Mouse (Mus musculus) stomach, embryonic 15.5 days (tissue): ENCODE results near the gene Rad54l2. TPM values are rescaled to one million over a fixed set of nuclear protein-coding genes. Genes with fewer than 3 reads are reported as not detected.

ENCODE experiments used
- ATAC-seq: fragments of 200-750 bp; cut with Nextera tagmentation; 2 replicates; pipeline ENCODE4 v1.8.0; 2017; ENCODE audit warnings: low read depth, moderate number of reproducible peaks, moderate TSS enrichment; ENCODE audit not compliant: insufficient read depth, low FRiP score
- H3K27ac ChIP-seq: fragments of 300-500 bp; sonication (generic); 2 replicates; pipeline ENCODE4 v1.5.1; 2015; ENCODE audit warnings: mild to moderate bottlenecking, inconsistent platforms
- H3K27me3 ChIP-seq: fragments of 300-500 bp; sonication (generic); replicated peaks from 2 replicates; pipeline ENCODE4 v1.6.1; 2015; ENCODE audit warnings: inconsistent platforms
- H3K36me3 ChIP-seq: fragments of 300-500 bp; sonication (generic); 2 replicates; pipeline ENCODE4 v1.6.1; 2015; ENCODE audit warnings: inconsistent platforms
- H3K4me1 ChIP-seq: fragments of 300-500 bp; sonication (generic); 2 replicates; pipeline ENCODE4 v1.6.1; 2015; ENCODE audit warnings: inconsistent platforms
- H3K4me2 ChIP-seq: fragments of 300-500 bp; sonication (generic); 2 replicates; pipeline ENCODE4 v1.6.1; 2015; ENCODE audit warnings: mild to moderate bottlenecking, inconsistent platforms
- H3K4me3 ChIP-seq: fragments of 300-500 bp; sonication (generic); replicated peaks from 2 replicates; pipeline ENCODE4 v1.5.1; 2015; ENCODE audit warnings: inconsistent platforms
- H3K9ac ChIP-seq: fragments of 300-500 bp; sonication (generic); 2 replicates; pipeline ENCODE4 v1.6.1; 2015; ENCODE audit warnings: inconsistent platforms
- H3K9me3 ChIP-seq: fragments of 300-500 bp; sonication (generic); 2 replicates; pipeline ENCODE4 v1.6.1; 2016; ENCODE audit warnings: inconsistent platforms
- WGBS: fragments of 180-500 bp; shearing (Covaris S2); methylation state at CpG from one replicate; pipeline ENCODE4 v1.1.7; 2015; 5-methylcytosine and 5-hydroxymethylcytosine counted together
- polyA plus RNA-seq: library from polyadenylated mRNA; unstranded; fragments of >200 nt; fragmentation: Nextera tagmentation; extraction: Ambion mirVana; gene quantifications from 2 replicates; pipeline ENCODE4 v1.2.1, GENCODE M21; 2015

Gene Rad54l2
- polyA plus RNA-seq, 1 experiment from 2014 or later, result 5.8 TPM

DNA sequence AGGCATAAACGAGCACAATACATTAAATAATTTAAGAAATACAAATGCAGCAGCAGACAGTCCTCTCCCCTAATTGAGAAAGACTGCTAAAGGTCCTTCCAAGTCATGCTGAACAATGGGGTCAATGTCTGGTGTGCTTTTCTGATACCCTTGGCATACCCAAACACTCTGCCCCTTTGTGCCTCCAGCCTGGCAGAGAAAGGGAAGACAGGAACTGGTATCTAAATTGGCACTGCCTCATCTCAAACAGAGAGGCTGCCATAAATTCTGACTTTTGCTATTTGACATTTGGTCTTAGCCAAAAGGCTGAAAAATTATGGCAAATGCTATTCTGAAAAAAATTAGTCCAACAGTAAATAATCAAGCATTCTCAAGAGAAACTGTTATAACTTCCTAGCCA is 49.9 kb downstream of the Rad54l2 start:
- Histone ChIP-seq H3K4me2 (no peak overlapping the region), H3K4me3 (no peak overlapping the region), H3K9ac (no peak overlapping the region), H3K9me3 (no peaks in the 10 kb centered on the region), H3K4me1 (no peaks in the 10 kb centered on the region), H3K27me3 (no peaks in the 10 kb centered on the region), H3K27ac (no peak overlapping the region), H3K36me3 (no peaks in the 10 kb centered on the region)
- 82% methylated on average over 1 of the region's 1 CpGs for WGBS
- ATAC-seq, result no peak

DNA sequence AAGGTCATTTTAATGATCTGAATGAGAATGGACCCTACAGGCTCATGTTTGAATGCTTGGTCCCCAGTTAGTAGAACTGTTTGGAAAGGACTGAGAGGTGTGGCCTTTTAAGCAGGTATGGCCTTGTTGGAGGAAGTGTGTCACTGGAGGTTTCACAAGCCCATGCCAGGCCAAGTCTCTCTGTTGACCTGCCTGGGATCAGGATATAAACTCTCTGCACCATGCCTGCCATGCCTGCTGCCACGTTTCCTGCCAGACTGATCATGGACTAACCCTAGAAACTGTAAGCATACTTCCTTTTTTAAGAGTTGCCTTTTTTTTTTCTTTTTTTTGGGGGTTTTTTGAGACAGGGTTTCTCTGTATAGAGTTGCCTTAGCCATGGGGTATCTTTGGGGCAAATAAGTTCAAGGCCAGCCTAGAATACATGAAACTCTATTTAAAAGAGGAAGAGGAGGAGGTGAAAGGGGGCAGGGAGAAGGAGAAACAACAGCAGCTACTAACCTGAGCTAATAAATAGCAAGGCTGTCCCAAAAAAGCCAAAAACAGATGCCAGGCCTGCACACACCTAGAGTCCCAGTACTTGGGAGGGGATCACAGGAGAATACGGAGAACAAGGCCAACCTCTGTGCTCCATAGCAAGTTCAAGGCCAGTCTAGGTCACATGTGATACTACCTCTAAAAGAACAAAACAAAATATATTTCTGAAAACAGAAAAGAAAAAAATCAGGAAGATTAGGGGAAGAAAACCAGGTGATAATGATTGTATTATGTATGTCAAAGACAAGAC is 50.6 kb downstream of the Rad54l2 start:
- H3K4me2 ChIP-seq, result no peak overlapping the region

DNA sequence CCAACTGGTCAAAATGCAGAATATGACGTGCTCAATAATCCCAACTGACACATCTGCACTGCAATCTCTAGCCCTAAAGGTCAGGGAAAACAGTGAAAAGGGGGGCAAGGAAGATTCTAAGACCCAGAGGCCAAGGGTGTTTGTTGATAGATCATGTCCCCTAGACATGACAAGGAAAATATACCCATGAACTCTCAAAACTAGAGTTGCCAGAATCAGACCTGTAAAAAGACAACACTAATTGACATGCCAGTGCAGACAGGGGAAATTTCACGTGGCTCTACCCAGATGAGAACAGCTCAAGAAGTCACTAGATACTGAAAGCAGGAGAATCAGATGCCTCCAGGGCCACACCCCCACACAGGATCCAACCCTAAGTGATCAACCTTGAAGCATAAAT is 55.3 kb downstream of the Rad54l2 start:
- no peak for ATAC-seq
- Histone ChIP-seq H3K36me3 (no peaks in the 10 kb centered on the region), H3K27ac (no peak overlapping the region), H3K27me3 (no peaks in the 10 kb centered on the region), H3K9ac (no peak overlapping the region), H3K4me3 (no peak overlapping the region), H3K9me3 (no peaks in the 10 kb centered on the region), H3K4me1 (no peaks in the 10 kb centered on the region), H3K4me2 (no peak overlapping the region)
- 80% methylated on average over 2 of the region's 2 CpGs for WGBS

More for the DNA sequence above, 50.6 kb downstream of the Rad54l2 start:
- Histone ChIP-seq H3K4me1 (no peaks in the 10 kb centered on the region), H3K4me3 (no peak overlapping the region), H3K27ac (no peak overlapping the region), H3K9me3 (no peaks in the 10 kb centered on the region), H3K9ac (no peak overlapping the region), H3K27me3 (no peaks in the 10 kb centered on the region), H3K36me3 (no peaks in the 10 kb centered on the region)
- no peak for ATAC-seq
- WGBS, result 91% methylated on average over 2 of the region's 2 CpGs

DNA sequence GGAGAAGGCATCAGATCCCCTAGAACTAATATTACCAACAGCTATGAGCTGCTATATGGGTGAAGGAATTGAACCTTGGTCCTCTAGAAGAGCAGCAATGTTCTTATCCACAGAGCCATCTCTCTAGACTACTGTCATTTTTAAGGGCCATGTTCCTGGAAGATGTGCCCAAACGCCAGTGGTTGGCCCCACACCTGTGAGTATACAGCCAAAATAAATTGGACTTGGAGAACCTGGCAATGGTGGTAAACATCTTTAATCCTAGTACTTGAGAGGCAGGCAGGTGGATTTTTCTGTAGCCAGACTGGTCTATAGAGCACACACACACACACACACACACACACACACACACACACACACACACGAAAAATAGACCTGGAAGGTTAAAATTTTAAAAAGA is 59.6 kb downstream of the Rad54l2 start:
- 87% methylated on average over 2 of the region's 2 CpGs for WGBS
- H3K4me3 ChIP-seq, result no peak overlapping the region
- no peak overlapping the region for H3K27ac ChIP-seq
- H3K36me3 ChIP-seq, result no peaks in the 10 kb centered on the region
- no peak overlapping the region for H3K4me2 ChIP-seq
- no peaks in the 10 kb centered on the region for H3K4me1 ChIP-seq
- H3K9ac ChIP-seq, result no peak overlapping the region
- ATAC-seq, result no peak
- no peaks in the 10 kb centered on the region for H3K27me3 ChIP-seq
- no peaks in the 10 kb centered on the region for H3K9me3 ChIP-seq

DNA sequence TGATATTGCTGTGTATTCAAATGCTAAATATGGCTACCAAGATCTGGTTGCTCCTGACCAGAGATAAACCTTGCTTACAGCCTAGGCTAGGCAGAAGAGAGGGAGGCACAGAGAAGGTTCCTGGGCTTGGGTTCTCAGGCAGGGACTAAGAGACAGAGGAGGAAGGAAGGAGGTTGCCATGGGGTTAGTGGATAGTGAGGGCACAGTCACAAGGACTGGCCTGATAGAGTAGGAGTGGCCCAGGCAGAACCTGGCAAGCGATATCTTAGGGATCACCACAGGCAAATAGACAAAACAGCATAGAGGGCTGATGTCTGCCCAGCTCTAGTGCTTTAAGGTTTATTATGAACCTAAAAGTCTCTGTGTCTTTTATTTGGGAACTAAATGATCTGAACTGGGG is 62.1 kb downstream of the Rad54l2 start:
- Histone ChIP-seq H3K4me2 (no peak overlapping the region), H3K27me3 (no peaks in the 10 kb centered on the region), H3K9ac (no peak overlapping the region), H3K4me1 (no peaks in the 10 kb centered on the region), H3K36me3 (no peaks in the 10 kb centered on the region), H3K9me3 (no peaks in the 10 kb centered on the region), H3K4me3 (no peak overlapping the region), H3K27ac (no peak overlapping the region)
- 84% methylated on average over 1 of the region's 1 CpGs for WGBS
- ATAC-seq, result peak; percentile 50; the same call in 1 of the 2 replicates

DNA sequence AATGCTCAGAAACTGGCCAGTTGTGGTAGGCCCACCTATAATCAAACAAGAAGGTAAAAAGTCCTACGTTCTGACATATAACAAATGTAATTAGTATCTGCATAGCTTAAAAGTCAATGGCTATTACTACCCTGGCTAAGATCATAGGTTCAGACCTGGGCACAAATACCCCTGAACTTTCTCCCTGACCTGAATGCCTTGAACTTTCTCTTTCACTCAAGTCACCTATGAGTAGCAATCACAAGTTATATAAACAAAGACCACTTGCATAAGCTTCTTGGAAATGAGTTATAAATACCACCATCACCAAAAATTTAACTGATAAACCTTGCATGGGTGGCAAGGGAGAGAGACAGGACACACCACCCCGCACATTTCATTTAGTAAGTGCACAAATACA is 63.6 kb downstream of the Rad54l2 start:
- no peak overlapping the region for H3K27ac ChIP-seq

DNA sequence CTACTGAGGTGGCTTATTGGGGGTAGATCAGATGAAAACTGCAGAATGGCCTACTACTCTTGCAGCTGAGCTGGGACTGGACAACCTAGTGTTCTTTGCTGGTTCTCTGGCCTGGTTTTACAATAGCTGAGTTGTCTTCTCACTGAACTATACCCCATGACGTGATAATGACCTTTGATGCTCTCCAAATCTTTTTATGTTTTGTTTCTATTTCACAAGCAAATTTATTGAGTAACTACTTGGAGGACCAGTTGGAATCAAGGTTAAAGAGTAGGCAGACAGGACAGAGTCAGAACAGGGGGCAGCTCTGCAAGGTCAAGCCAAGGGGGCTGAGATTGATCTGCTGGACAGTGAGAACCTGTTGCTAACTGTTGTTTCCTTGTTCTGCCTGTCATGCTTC is 64.1 kb downstream of the Rad54l2 start:
- WGBS, result 80% methylated on average over 1 of the region's 1 CpGs
- no peak overlapping the region for H3K4me3 ChIP-seq
- H3K9ac ChIP-seq, result no peak overlapping the region
- H3K36me3 ChIP-seq, result no peaks in the 10 kb centered on the region
- H3K4me2 ChIP-seq, result no peak overlapping the region
- no peak overlapping the region for H3K27ac ChIP-seq
- H3K4me1 ChIP-seq, result no peaks in the 10 kb centered on the region
- no peaks in the 10 kb centered on the region for H3K9me3 ChIP-seq
- ATAC-seq, result no peak
- no peaks in the 10 kb centered on the region for H3K27me3 ChIP-seq

More for the DNA sequence above, 63.6 kb downstream of the Rad54l2 start:
- no peaks in the 10 kb centered on the region for H3K36me3 ChIP-seq
- no peaks in the 10 kb centered on the region for H3K4me1 ChIP-seq
- H3K9ac ChIP-seq, result no peak overlapping the region
- H3K4me3 ChIP-seq, result no peak overlapping the region
- 84% methylated on average over 2 of the region's 2 CpGs for WGBS
- H3K9me3 ChIP-seq, result no peaks in the 10 kb centered on the region
- ATAC-seq, result no peak
- H3K27me3 ChIP-seq, result no peaks in the 10 kb centered on the region
- no peak overlapping the region for H3K4me2 ChIP-seq

DNA sequence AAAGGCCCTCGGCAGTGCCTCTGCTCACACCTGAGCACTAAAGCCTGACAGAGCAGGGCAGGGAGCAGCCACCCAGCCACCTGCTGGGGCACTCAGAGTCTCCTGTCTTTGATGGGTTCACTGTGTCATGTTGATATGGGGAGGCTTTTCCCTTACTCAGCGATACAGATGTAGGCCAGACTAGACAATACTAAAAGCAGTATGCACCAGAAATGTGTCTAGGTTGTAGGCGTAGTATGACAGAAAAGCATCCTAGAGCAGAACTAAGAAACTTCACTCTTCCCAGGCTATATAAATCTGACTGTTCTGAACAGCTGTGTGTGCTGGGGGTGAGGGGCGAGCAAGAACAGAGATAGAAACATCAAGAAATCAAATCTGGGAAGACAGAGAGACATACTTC is 72.3 kb downstream of the Rad54l2 start:
- Histone ChIP-seq H3K4me2 (no peak overlapping the region), H3K36me3 (peaks cover 20% of the 10 kb centered on the region), H3K9ac (no peak overlapping the region), H3K4me1 (no peaks in the 10 kb centered on the region), H3K27ac (no peak overlapping the region), H3K9me3 (no peaks in the 10 kb centered on the region), H3K4me3 (no peak overlapping the region), H3K27me3 (no peaks in the 10 kb centered on the region)
- ATAC-seq, result no peak
- WGBS, result 92% methylated on average over 4 of the region's 4 CpGs

DNA sequence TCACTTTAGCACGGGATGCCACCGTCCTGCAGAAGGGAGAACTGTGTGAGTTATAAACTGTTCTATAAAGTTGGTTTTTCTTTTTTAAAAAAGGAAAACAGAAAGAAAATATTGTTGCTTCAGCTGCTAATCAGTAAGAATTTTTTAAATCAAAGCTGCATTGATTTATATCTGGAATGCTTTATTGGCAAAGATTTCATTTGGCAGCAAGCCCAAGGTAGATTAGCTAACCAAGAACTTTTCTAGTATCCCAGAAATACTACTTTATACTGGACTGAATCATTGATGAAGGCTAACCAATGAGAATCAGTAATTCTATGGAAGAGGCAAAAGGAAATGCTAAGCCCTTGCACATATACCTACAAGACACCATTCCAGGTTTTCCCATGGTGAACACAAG is 72.8 kb downstream of the Rad54l2 start:
- no peak overlapping the region for H3K4me2 ChIP-seq
- WGBS, result 95% methylated on average over 2 of the region's 2 CpGs
- no peak for ATAC-seq
- no peak overlapping the region for H3K9ac ChIP-seq
- H3K4me1 ChIP-seq, result no peaks in the 10 kb centered on the region
- no peaks in the 10 kb centered on the region for H3K27me3 ChIP-seq
- no peak overlapping the region for H3K4me3 ChIP-seq
- peaks cover 20% of the 10 kb centered on the region for H3K36me3 ChIP-seq
- no peaks in the 10 kb centered on the region for H3K9me3 ChIP-seq
- no peak overlapping the region for H3K27ac ChIP-seq

DNA sequence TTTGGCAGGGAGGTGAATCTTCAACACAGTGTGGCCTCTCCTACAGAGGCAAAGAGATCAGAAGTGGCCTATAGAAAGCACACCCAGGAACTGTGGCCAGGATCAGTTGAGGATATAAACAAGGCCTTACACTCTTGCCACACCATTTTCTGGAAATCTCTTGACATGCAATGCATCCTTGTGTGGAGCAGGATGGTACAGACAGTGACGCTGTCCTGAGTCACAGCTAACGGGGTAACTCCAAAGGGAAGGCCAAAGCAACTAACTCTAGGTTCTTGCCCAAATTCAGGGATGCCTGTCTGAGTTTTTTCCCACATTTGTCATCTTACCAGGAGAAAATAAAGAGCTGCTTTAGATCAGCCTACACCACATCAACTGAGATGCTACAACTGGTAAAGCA is 76.5 kb downstream of the Rad54l2 start:
- Histone ChIP-seq H3K27me3 (no peaks in the 10 kb centered on the region), H3K4me3 (no peak overlapping the region), H3K4me2 (no peak overlapping the region), H3K36me3 (peaks cover 18% of the 10 kb centered on the region), H3K9me3 (no peaks in the 10 kb centered on the region), H3K4me1 (no peaks in the 10 kb centered on the region), H3K9ac (no peak overlapping the region), H3K27ac (no peak overlapping the region)
- ATAC-seq, result no peak
- WGBS, result 89% methylated on average over 2 of the region's 2 CpGs

DNA sequence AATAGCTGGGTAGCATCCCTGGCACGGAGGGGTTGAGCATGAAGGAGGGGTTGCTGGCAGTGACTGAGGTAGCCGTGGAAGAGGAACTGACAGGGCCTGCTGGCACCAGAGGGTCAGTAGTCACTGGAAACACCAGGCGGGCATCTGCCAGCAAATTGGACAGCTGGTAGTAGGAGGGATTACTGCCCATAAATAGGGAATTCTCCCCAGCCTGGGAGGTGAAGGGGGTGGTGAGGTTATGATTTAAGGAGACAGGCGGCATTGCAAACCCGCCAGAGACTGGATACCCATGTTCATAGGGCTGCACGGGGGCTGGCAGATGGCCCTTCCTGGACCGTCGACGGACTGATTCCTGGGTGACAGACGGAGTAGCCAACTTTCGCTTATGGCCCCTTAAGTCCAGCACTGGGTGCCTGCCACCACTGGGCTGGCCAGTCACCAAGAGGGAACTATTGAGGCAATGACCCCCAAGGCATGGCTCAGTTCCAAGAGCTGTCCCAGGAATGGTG is 96.0 kb downstream of the Rad54l2 start:
- H3K27me3 ChIP-seq, result no peaks in the 10 kb centered on the region
- no peaks in the 10 kb centered on the region for H3K4me1 ChIP-seq
- H3K27ac ChIP-seq, result no peak overlapping the region
- no peak overlapping the region for H3K4me3 ChIP-seq
- no peak overlapping the region for H3K9ac ChIP-seq
- no peaks in the 10 kb centered on the region for H3K9me3 ChIP-seq
- no peak for ATAC-seq
- peaks cover 11% of the 10 kb centered on the region; the same call in 1 of the 2 replicates for H3K36me3 ChIP-seq
- 90% methylated on average over 11 of the region's 11 CpGs for WGBS
- no peak overlapping the region for H3K4me2 ChIP-seq

DNA sequence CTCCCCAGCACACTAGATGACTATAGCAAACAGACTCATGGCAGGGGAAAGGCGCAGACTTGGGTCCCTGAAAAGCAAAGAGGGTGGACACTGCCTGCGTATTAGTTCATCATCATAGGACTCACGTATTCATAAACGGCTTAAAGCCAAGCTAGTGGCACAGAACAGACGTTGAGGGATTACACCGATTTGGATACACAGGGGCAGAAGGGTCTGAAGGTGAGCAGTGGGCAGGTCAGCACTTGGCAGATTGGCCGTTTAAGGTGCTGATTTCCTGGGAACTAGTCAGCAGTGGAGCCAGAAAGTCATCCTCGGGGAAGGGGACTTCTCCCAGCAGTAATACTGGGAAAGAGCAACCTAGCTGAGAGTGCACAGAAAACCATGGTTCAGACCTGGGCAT is 100.2 kb downstream of the Rad54l2 start:
- WGBS, result 84% methylated on average over 8 of the region's 8 CpGs
- Histone ChIP-seq H3K4me2 (no peak overlapping the region), H3K4me3 (no peak overlapping the region), H3K9ac (no peak overlapping the region), H3K27me3 (no peaks in the 10 kb centered on the region), H3K9me3 (no peaks in the 10 kb centered on the region), H3K36me3 (peaks cover 11% of the 10 kb centered on the region; the same call in 1 of the 2 replicates), H3K27ac (no peak overlapping the region), H3K4me1 (peaks cover 16% of the 10 kb centered on the region; the same call in 1 of the 2 replicates)
- ATAC-seq, result no peak
